Mouse (Mus musculus) yolk sac, embryonic 10.5 days (tissue): ENCODE results near the gene Dusp23.

ENCODE experiments used
- DNase-seq: peaks from one replicate; pipeline ENCODE4 v3.0.0-alpha.2; 2017; ENCODE audit warnings: low spot score

Gene Dusp23

GRCm38 (mm10) chr1:172619235-172619634 is 13.5 kb downstream of the Dusp23 start:
- DNase-seq: peak; percentile 32

- no peak for DNase-seq
Observed at GRCm38 (mm10) chr1:172618141-172618540, 14.6 kb downstream of the Dusp23 start.

DNA sequence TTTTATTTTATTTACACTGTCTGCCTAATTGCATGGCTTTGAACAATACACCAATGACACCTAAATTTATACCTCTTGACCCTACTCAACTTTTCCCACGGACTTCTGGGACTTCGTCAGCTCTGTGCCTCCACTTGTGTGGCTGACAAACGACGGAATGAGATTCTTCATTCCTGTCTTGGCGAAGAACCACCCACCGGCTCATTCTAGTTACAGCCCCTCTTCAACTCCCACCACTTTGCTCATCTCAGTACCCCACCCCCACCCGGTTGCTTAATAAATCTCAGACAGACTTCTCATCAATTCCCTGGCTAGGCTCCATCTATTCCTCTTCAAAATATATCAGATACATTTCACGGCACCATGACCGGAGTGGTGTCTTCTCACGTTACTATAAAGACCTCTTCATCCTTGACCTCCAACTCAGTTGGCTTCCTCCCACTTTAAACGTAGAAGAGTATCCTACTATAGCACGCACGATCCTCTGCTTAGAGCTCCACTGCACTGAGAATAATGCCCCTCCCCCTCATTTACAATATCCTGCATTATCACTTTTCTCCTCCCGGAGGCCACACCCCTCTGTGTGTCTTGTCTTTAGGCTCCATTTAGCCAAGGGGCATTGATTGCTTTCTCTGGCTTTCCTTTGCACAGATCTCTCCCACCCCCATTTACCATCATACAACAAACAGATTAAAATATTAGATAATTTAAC is 15.2 kb downstream of the Dusp23 start:
- DNase-seq: no peak

- DNase-seq: no peak
Observed at GRCm38 (mm10) chr1:172616537-172617300, 16.0 kb downstream of the Dusp23 start.

DNA sequence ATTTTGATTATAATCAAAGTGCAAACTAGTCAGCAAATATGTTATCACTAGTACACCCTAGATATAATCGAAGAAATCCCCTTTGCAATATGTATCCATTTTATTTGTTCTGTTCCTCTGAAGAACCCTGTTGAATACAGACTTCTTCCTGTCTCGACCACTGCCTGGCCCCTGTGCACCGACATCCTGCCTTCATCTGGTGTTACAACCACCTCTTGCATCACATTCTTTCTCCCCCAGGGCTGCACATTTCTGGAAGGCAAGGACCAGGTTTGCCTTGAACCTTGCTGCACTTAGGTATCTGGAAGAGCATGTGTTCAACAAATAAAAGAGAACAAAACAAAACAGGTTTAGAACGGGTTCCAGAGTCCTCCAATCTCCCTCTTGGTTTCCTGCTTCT is 17.4 kb downstream of the Dusp23 start:
- no peak for DNase-seq

DNA sequence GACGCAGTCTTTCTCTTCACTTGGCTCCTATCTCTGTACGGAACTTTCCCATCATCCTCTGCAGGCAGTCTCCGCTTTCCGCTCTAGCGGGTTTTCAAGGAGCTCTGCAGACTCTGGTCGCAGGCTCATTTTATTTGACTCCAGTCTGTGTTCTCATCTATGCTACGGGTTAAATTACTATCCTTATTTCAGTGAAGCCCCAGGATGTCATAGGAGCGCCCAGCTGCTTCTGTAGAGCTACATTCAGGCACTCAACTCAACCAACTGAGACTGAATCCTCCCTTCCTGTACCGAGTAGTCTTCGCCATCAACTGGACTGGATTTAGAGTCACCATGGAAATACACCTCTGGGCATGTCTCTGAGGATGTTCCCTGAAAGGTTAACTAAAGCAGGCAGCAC is 18.1 kb downstream of the Dusp23 start:
- DNase-seq: no peak

DNA sequence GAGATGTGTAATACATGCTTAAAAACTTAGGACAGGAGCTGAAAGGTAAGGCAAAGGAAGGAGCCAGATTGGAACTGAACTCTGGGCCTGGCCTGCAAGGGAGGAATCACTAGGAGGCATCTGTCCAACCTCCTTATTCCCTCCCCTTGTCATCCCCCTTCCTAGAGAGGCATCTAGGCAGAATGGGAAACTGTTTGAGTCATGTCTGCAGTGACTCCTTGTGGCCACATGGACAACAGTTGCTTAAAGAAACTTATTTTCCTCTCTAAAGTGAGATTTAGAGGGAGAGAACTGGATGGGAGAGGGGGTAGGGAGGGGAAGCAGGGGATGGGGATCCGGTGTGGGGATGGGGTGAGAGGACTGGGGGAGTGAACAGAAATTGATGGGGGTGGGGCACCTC is 20.0 kb downstream of the Dusp23 start:
- DNase-seq: no peak

DNA sequence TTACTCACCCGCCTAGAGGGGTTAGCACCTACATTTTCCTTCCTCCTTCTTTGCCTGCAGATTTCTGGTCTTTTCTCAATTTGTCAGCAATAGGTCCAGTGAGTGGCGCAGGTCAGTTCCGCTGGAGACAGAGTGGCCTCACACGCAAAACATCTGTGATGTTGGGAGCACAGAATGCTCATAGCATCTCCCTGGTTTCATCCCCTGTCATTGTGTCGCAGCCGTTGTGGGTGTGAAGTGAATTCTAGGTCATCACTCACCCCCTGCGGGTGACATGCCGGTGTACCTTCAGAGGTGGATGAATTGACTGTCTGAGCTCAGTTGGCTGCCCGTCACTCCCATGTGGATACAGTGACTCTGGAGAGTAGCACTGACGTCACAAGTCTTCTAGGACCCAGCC is 21.5 kb downstream of the Dusp23 start:
- DNase-seq: no peak

DNA sequence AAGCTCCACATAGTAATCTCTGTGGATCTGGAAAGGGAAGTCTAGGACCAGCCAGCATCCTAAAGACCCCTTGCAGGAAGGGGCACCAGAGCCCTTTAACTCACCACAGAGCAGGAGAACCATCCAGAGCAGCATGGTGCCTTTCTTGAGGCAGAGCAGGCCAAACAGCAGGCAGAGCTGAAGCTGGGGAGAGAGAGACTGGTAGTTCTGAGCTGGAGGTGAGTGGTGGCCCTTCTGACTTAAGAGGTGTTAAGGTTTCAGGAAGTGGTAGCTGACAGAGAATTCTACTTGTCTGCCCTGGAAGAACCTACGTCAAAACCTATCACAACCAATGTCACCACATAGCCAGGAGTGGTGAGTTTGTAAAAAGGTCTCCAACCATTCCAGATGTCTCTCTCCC is 30.4 kb downstream of the Dusp23 start, which contains the start of gene Fcrl6:
Gene Fcrl6, minus strand, starts transcription at position 226 of the 400 bp plus-strand sequence.
- no peak for DNase-seq

GRCm38 (mm10) chr1:172594495-172594894 is 38.3 kb downstream of the Dusp23 start:
- no peak for DNase-seq

DNA sequence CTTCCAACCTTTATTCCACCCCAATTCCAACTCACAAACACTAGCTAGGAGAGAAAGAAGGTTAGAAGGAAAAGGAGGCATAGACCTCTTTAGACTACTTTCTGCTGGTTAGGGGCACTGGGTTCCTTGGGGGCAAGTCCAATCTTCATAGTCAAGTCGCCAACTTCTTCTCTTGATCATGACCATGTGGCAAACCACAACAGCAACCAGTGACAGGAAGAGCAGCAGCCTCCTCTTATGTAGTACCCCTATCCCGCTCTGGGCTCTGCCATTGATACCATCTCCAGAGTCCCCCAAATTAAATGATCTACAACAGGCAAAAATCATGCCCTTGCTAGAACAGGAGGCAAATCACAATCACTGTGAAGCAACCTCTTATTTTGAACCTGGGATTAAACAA is 38.8 kb downstream of the Dusp23 start:
- no peak for DNase-seq

GRCm38 (mm10) chr1:172593321-172593720 is 39.4 kb downstream of the Dusp23 start:
- no peak for DNase-seq

DNA sequence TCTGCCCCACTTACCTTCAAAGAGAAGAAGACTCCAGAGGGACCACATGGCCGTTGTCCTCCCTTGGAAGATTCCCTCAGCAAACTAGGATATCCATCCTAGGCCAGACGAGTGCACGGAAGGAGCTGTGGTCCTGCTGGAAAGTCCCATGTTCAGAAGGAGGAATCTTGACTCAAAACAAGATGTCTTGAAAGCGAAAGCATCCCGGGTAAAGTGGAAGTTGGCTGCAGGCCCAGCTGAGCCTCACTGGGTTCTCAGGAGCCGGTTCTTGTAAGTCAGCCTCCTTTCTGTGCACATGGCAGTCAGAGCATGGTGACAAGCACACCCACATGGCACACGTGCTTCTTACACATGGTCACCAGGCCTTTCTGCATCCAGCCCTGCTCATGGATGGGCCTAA is 42.4 kb downstream of the Dusp23 start, which contains the start of gene Slamf8:
Gene Slamf8, minus strand, starts transcription at position 184 of the 400 bp plus-strand sequence.
- no peak for DNase-seq

DNA sequence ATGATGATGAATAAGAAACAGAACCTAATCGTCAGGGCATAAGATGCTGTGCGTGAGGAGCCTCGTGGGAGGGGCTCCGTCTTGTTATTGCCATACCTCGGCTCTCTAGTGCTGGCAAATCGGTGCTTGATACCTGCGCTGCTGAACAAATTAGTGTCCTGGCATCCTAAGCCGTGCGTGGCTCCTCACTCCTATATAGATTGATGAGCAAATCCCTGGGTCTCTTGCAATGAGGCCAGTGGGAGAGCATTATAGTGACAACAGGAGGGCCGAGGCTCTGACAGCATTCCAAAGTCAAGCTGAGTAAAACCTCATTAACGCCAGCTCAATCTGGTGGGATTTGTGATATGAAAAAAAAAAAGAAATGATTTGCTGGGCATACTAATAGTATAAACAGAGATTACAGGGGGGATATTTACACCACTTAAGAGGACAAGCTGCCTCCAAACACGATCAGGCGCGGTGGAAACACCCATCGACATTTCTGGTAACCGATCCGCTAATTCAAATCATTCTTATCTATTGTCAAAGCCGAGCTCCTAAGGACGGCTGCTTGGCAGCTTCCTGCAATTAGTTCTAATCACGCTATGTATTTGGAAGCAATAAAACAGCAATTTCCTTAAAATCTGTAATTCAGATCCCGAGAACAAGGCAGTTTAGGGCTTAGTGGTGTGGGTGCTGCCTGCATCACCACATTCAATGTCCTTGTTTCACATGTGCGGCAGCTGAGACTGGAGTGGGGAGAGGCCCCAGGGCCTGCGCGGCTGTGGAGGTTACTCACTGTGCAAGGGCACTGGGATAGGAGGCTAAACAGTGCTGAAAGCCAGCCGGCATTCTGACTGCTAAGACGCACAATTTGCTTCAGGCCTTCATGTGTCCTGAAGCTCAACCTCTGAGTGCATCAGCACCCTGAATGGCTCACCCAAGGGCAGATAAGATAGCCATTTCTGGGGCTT is 46.9 kb downstream of the Dusp23 start:
- no peak for DNase-seq

DNA sequence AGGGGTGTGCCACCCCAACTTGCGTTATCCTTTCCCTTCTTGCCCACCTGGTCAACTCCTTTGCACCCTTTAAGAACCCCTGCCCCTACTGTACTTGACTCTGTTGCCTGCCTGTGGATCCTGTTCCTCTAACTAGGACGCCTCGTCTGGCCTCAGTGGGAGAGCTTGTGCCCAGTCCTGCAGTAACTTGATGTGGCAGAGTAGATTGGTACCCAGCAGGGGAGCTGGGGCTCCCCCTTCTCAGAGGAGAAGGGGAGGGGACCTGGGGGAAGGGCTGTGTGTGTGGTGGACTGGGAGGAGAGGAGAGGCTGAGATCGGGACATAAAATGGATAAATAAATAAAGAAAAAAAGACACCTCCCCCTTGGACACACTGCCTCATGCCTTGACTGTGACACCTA is 47.7 kb downstream of the Dusp23 start:
- DNase-seq: no peak

DNA sequence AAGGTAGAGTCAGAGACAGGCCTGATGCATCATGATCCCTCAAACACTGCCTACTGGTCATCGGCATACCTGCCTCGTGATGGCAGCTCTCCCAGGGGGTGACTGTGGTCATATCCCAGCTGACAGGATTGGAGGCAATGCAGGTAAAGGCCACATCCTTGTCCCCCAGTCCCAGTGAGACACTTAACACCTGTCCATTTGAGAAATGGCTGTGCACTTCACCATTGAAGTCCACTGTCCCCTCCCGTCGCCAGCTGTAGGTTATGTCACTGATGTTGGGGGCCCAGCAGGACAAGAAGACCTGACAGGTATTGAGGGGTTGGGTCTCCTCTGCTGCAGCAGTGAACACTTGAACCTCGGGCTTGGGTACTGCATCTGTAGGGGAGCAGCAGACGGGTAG is 48.5 kb downstream of the Dusp23 start:
- no peak for DNase-seq

DNA sequence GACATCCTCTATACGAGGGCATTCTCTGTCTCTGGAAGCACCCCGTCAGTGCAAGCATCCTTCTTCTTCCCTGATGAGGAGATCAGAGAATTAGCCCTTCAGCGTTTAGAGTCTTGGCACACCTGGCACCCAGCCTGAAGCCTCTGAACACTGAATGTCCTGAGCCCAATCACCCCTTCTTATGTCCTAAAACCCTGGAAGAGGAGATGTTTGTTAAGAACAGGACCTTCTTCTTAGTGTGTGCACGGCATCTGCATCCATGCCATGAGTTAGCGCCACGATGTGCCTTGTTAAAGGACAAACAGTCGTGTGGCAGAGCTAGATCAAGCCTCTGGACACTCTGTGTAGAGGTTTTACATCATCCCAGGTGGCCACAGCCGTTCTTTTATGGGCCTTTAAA is 50.3 kb downstream of the Dusp23 start:
- no peak for DNase-seq
